Mouse (Mus musculus) embryonic facial prominence, embryonic 14.5 days (tissue): Measurements from ENCODE around the gene Spn. TPM values are rescaled to one million over a fixed set of nuclear protein-coding genes. Genes with fewer than 3 reads are reported as not detected.

Experiments
- ATAC-seq: fragments of 200-750 bp; cut with Nextera tagmentation; 2 replicates; pipeline ENCODE4 v1.8.0; 2017; ENCODE audit warnings: low read depth, moderate number of reproducible peaks, moderate TSS enrichment
- DNase-seq: peaks from one replicate; pipeline ENCODE4 v3.0.0-alpha.2; 2015; ENCODE audit warnings: low spot score
- H3K27ac ChIP-seq: fragments of 300-500 bp; sonication (generic); replicated peaks from 2 replicates; pipeline ENCODE4 v1.5.1; 2014; ENCODE audit warnings: low read depth, mild to moderate bottlenecking, low read length, moderate library complexity
- H3K27me3 ChIP-seq: fragments of 300-500 bp; sonication (generic); replicated peaks from 2 replicates; pipeline ENCODE4 v1.6.1; 2014; ENCODE audit warnings: low read length; ENCODE audit not compliant: control insufficient read depth, insufficient read depth
- H3K36me3 ChIP-seq: fragments of 300-500 bp; sonication (generic); 2 replicates; pipeline ENCODE4 v1.6.1; 2014; ENCODE audit warnings: low read length, mixed read lengths; ENCODE audit not compliant: control insufficient read depth, insufficient read depth
- H3K4me1 ChIP-seq: fragments of 300-500 bp; sonication (generic); 2 replicates; pipeline ENCODE4 v1.6.1; 2014; ENCODE audit warnings: antibody characterized with exemption, low read length; ENCODE audit not compliant: control insufficient read depth, insufficient read depth
- H3K4me2 ChIP-seq: fragments of 300-500 bp; sonication (generic); 2 replicates; pipeline ENCODE4 v1.6.1; 2014; ENCODE audit warnings: low read depth, mild to moderate bottlenecking, low read length, moderate library complexity, mixed read lengths
- H3K4me3 ChIP-seq: fragments of 300-500 bp; sonication (generic); 2 replicates; pipeline ENCODE4 v1.5.1; 2014; ENCODE audit warnings: low read depth, mild to moderate bottlenecking, low read length
- H3K9ac ChIP-seq: fragments of 300-500 bp; sonication (generic); 2 replicates; pipeline ENCODE4 v1.6.1; 2014; ENCODE audit warnings: low read depth, mild to moderate bottlenecking, low read length, moderate library complexity, mixed read lengths
- H3K9me3 ChIP-seq: fragments of 300-500 bp; sonication (generic); 2 replicates; pipeline ENCODE4 v1.6.1; 2016; ENCODE audit warnings: low read length; ENCODE audit not compliant: control insufficient read depth
- WGBS: fragments of 180-500 bp; shearing (Covaris S2); extraction: QIAGEN DNeasy Blood & Tissue Kit; methylation state at CpG from one replicate; pipeline ENCODE4 v1.1.7; 2014; 5-methylcytosine and 5-hydroxymethylcytosine counted together
- polyA plus RNA-seq: library from polyadenylated mRNA; unstranded; fragments of >200 nt; fragmentation: Nextera tagmentation; extraction: Ambion mirVana; gene quantifications from 2 replicates; pipeline ENCODE4 v1.2.1, GENCODE M21; 2014

Spn gene
- polyA plus RNA-seq, 1 experiment from 2014 or later = 0.32 TPM

GRCm38 (mm10) chr7:127114920-127115319 is 22.7 kb downstream of the Spn start:
- H3K4me2 ChIP-seq = no peak overlapping the region

GRCm38 (mm10) chr7:127113614-127114259 is 23.9 kb downstream of the Spn start:
- ATAC-seq (no peak), DNase-seq (peak; percentile 58)
- Histone ChIP-seq H3K4me1 (peaks cover 4% of the 10 kb centered on the region; the same call in 1 of the 2 replicates), H3K27me3 (no peaks in the 10 kb centered on the region), H3K9ac (no peak overlapping the region), H3K4me2 (no peak overlapping the region), H3K36me3 (no peaks in the 10 kb centered on the region), H3K27ac (no peak overlapping the region), H3K4me3 (no peak overlapping the region), H3K9me3 (no peaks in the 10 kb centered on the region)
- 59% methylated on average over 12 of the region's 12 CpGs for WGBS

More at GRCm38 (mm10) chr7:127114920-127115319, 22.7 kb downstream of the Spn start:
- H3K9ac ChIP-seq = no peak overlapping the region
- no peaks in the 10 kb centered on the region for H3K36me3 ChIP-seq
- peaks cover 4% of the 10 kb centered on the region; the same call in 1 of the 2 replicates for H3K4me1 ChIP-seq
- H3K27me3 ChIP-seq = no peaks in the 10 kb centered on the region
- ATAC-seq = no peak
- no peak overlapping the region for H3K27ac ChIP-seq
- H3K4me3 ChIP-seq = no peak overlapping the region
- H3K9me3 ChIP-seq = no peaks in the 10 kb centered on the region
- WGBS = 79% methylated on average over 11 of the region's 11 CpGs
- no peak for DNase-seq

GRCm38 (mm10) chr7:127112921-127113597 is 24.6 kb downstream of the Spn start:
- H3K27me3 ChIP-seq = no peaks in the 10 kb centered on the region
- 40% methylated on average over 9 of the region's 9 CpGs for WGBS
- H3K4me3 ChIP-seq = no peak overlapping the region
- no peak overlapping the region for H3K27ac ChIP-seq
- no peaks in the 10 kb centered on the region for H3K36me3 ChIP-seq
- DNase-seq = no peak
- no peak for ATAC-seq
- no peaks in the 10 kb centered on the region for H3K9me3 ChIP-seq
- H3K9ac ChIP-seq = no peak overlapping the region; the same call in 1 of the 2 replicates
- no peaks in the 10 kb centered on the region; the same call in 1 of the 2 replicates for H3K4me1 ChIP-seq
- H3K4me2 ChIP-seq = no peak overlapping the region

GRCm38 (mm10) chr7:127112251-127112841 is 25.3 kb downstream of the Spn start:
- H3K4me3 ChIP-seq = no peak overlapping the region
- H3K4me1 ChIP-seq = no peaks in the 10 kb centered on the region
- no peak for DNase-seq
- no peaks in the 10 kb centered on the region for H3K9me3 ChIP-seq
- no peak overlapping the region for H3K4me2 ChIP-seq
- H3K27ac ChIP-seq = no peak overlapping the region
- H3K27me3 ChIP-seq = no peaks in the 10 kb centered on the region
- no peaks in the 10 kb centered on the region for H3K36me3 ChIP-seq
- 72% methylated on average over 12 of the region's 12 CpGs for WGBS
- H3K9ac ChIP-seq = no peak overlapping the region
- no peak for ATAC-seq

DNA sequence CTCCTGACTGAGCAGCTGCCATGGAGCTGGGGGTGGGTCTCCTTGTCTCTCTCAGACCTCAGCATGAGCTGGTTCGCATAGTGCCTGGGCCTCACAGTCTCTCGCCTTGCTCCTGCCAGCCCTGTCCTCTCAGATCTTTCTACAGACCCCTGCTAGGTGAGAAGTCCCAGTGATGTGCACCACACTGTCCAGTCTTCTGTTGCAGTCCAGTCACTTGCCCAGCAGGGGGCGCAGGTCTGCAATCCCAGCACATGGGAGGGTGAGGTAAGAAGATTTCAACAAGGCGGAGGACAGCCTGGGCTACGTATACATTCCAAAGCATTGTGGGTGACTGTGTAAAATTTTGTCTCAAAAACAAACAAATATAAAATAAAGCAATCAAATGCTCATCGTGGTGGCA is 26.2 kb downstream of the Spn start:
- no peak; the same call in 1 of the 2 replicates for ATAC-seq

GRCm38 (mm10) chr7:127110239-127111007 is 27.2 kb downstream of the Spn start:
- no peak overlapping the region for H3K4me2 ChIP-seq
- H3K4me3 ChIP-seq = no peak overlapping the region
- 47% methylated on average over 18 of the region's 18 CpGs for WGBS
- H3K27me3 ChIP-seq = no peaks in the 10 kb centered on the region
- DNase-seq (peak; percentile 72), ATAC-seq (peak; percentile 74; the same call in 1 of the 2 replicates)
- H3K4me1 ChIP-seq = 0 out of 2 replicates have a peak, but pooled peaks cover 3% of the 10 kb centered on the region
- H3K9ac ChIP-seq = no peak overlapping the region
- no peaks in the 10 kb centered on the region for H3K9me3 ChIP-seq
- no peak overlapping the region for H3K27ac ChIP-seq
- H3K36me3 ChIP-seq = no peaks in the 10 kb centered on the region

More for the DNA sequence above, 26.2 kb downstream of the Spn start:
- no peak overlapping the region for H3K27ac ChIP-seq
- no peaks in the 10 kb centered on the region for H3K36me3 ChIP-seq
- H3K4me2 ChIP-seq = no peak overlapping the region
- H3K4me3 ChIP-seq = no peak overlapping the region
- H3K4me1 ChIP-seq = no peaks in the 10 kb centered on the region
- H3K9me3 ChIP-seq = no peaks in the 10 kb centered on the region
- WGBS = 43% methylated on average over 6 of the region's 6 CpGs
- no peak overlapping the region for H3K9ac ChIP-seq
- DNase-seq = no peak
- no peaks in the 10 kb centered on the region for H3K27me3 ChIP-seq

DNA sequence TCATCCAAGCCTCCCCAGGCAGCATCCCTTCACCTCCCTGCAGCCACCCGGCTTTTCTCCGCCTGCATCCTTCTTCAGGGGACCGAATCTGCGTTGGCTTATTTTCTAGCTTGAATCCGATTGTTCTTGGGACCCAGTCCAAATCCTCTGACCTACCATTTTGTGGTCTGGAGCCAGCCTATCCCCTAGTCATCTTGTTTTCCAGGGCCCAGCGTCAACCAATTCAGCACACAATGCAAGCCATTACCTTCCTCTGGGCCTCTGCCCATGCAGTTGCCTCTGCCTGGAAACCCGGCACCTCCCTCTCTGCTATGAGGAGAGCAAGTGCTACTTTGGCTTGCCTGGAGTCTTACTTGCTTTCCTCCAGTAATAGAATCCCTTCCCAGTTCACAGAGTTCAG is 32.1 kb downstream of the Spn start:
- H3K27me3 ChIP-seq = no peaks in the 10 kb centered on the region
- H3K27ac ChIP-seq = 0 out of 2 replicates have a peak overlapping the region, but pooled peaks have one; percentile 21
- no peak overlapping the region for H3K4me3 ChIP-seq
- H3K9me3 ChIP-seq = no peaks in the 10 kb centered on the region
- ATAC-seq (no peak), DNase-seq (no peak)
- H3K4me1 ChIP-seq = 0 out of 2 replicates have a peak, but pooled peaks cover 4% of the 10 kb centered on the region
- no peak overlapping the region for H3K9ac ChIP-seq
- H3K4me2 ChIP-seq = no peak overlapping the region
- no peaks in the 10 kb centered on the region for H3K36me3 ChIP-seq
- 67% methylated on average over 7 of the region's 7 CpGs for WGBS
